Mouse (Mus musculus): ENCODE results near the gene Dph2. TPM values are rescaled to one million over a fixed set of nuclear protein-coding genes. Genes with fewer than 3 reads are reported as not detected.

The Dph2 gene
- polyA plus RNA-seq, 1 experiment, result 6.9 TPM

DNA sequence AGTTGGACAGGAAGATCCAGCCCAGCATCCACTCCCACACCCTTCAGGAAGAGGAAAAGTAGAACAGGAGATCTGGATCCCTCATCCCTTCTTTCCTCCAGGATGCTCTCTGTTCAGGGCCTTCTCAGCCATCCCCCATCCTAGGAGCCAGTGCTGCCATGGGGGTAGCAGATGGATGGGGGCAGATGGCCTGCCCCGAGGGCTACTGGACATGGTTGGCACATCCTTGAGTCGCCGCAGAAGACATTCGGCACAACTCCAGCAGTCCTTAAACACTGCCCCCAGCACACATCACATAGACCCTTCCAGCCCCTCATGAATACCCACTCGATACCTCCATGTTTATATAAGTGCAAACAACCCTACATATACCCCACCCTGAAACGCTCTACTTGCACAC lies 4.2 kb upstream of the Dph2 start:
- WGBS, result 93% methylated on average over 6 of the region's 6 CpGs
- Histone ChIP-seq H3K4me3 (ENCODE audit: low read depth, low read length) (no peak overlapping the region), H3K4me1 (ENCODE audit: control insufficient read depth, insufficient read depth, insufficient read length, low read length) (peaks cover 2% of the 10 kb centered on the region; the same call in 1 of the 2 replicates), H3K27me3 (ENCODE audit: control insufficient read depth, insufficient read depth, low read length) (no peaks in the 10 kb centered on the region), H3K36me3 (ENCODE audit: control insufficient read depth, insufficient read depth, low read length) (peaks cover 28% of the 10 kb centered on the region), H3K27ac (ENCODE audit: insufficient read depth, low read depth, low read length) (no peak overlapping the region)
- TF ChIP-seq POLR2A (IDR thresholded peaks at IDR 0.05; ENCODE audit: low read depth, low read length) (no peak), CTCF (IDR thresholded peaks at IDR 0.05; ENCODE audit: extremely low read depth, insufficient read length, insufficient replicate concordance, low read depth, low read length) (no peak)

DNA sequence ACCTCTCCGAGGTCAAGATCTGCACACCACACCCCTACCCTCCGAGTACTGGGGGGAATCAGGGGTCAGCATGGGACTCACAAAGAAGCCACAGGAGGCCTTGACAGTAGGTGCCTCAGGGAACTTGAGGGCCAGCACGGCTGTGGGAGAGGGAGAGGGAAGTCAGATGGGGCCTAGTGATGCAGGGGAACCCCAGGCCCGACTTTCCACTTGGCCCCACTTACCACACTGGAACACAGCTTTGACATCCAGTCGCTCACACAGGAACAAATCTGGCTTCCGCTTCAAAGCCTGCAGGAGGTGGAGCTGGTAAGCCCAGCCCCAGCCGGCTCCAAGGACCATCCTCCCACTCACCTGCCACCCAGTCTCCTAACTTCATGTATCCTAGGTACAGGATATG lies 3.5 kb upstream of the Dph2 start:
- Histone ChIP-seq H3K4me1 (ENCODE audit: control insufficient read depth, insufficient read depth, insufficient read length, low read length) (peaks cover 5% of the 10 kb centered on the region), H3K27me3 (ENCODE audit: control insufficient read depth, insufficient read depth, low read length) (no peaks in the 10 kb centered on the region), H3K36me3 (ENCODE audit: control insufficient read depth, insufficient read depth, low read length) (peaks cover 21% of the 10 kb centered on the region), H3K27ac (ENCODE audit: insufficient read depth, low read depth, low read length) (no peak overlapping the region), H3K4me3 (ENCODE audit: low read depth, low read length) (no peak overlapping the region)
- WGBS, result 83% methylated on average over 7 of the region's 7 CpGs
- no peak for TF ChIP-seq CTCF (IDR thresholded peaks at IDR 0.05; ENCODE audit: extremely low read depth, insufficient read length, insufficient replicate concordance, low read depth, low read length)
- no peak for TF ChIP-seq POLR2A (IDR thresholded peaks at IDR 0.05; ENCODE audit: low read depth, low read length)

GRCm38 (mm10) chr4:117894601-117895000 lies 2.8 kb upstream of the Dph2 start:
- TF ChIP-seq CTCF (IDR thresholded peaks at IDR 0.05; ENCODE audit: extremely low read depth, insufficient read length, insufficient replicate concordance, low read depth, low read length) (no peak), POLR2A (IDR thresholded peaks at IDR 0.05; ENCODE audit: low read depth, low read length) (no peak)
- WGBS, result 87% methylated on average over 8 of the region's 8 CpGs
- Histone ChIP-seq H3K4me1 (ENCODE audit: control insufficient read depth, insufficient read depth, insufficient read length, low read length) (peaks cover 5% of the 10 kb centered on the region), H3K27me3 (ENCODE audit: control insufficient read depth, insufficient read depth, low read length) (no peaks in the 10 kb centered on the region), H3K4me3 (ENCODE audit: low read depth, low read length) (no peak overlapping the region), H3K36me3 (ENCODE audit: control insufficient read depth, insufficient read depth, low read length) (peaks cover 14% of the 10 kb centered on the region), H3K27ac (ENCODE audit: insufficient read depth, low read depth, low read length) (no peak overlapping the region)

DNA sequence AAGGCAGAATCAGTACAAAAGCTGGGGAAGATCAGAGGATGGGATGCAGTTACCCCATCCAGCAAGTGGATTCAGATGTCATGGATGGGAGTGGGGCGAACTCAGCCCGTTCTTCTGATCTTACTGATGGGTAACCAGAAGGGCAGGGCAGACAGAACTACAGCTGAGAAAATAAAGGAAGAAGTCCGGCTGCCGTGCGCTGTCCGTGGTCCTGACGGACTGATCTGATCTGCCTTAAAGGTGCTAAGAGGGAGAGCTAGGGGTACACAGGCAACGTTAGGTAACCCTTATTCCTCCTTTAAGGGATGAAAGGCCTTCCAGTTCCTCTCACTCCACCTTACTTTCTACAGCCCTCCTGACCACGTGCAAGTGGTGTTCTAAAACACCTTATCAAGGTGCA lies 1.5 kb upstream of the Dph2 start:
- Histone ChIP-seq H3K4me1 (ENCODE audit: control insufficient read depth, insufficient read depth, insufficient read length, low read length) (peaks cover 5% of the 10 kb centered on the region), H3K36me3 (ENCODE audit: control insufficient read depth, insufficient read depth, low read length) (peaks cover 4% of the 10 kb centered on the region), H3K27ac (ENCODE audit: insufficient read depth, low read depth, low read length) (no peak overlapping the region), H3K27me3 (ENCODE audit: control insufficient read depth, insufficient read depth, low read length) (no peaks in the 10 kb centered on the region), H3K4me3 (ENCODE audit: low read depth, low read length) (no peak overlapping the region)
- 12% methylated on average over 9 of the region's 9 CpGs for WGBS
- TF ChIP-seq CTCF (IDR thresholded peaks at IDR 0.05; ENCODE audit: extremely low read depth, insufficient read length, insufficient replicate concordance, low read depth, low read length) (no peak), POLR2A (IDR thresholded peaks at IDR 0.05; ENCODE audit: low read depth, low read length) (no peak)

DNA sequence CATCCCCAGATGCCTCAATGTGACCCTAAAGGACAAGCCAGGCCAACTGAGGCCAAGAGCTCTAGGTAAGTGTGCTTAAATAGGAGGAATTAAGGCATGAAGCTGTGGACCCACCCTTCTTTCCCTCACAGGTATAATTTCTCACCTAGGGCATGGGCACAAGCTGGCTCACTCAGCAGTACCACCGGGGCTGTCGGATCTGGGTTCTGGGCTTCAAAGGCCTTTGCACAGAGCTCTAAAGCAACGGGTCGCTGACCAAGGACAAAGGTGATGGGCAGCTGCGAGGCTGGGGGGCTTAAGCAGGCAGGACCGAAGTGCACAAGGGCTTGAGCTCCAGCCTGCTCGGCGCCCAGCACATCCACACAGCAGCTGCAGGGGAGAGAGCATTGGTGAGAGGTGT lies 1.1 kb downstream of the Dph2 start:
- 89% methylated on average over 8 of the region's 8 CpGs for WGBS
- H3K4me1 ChIP-seq (ENCODE audit: control insufficient read depth, insufficient read depth, insufficient read length, low read length), result peaks cover 9% of the 10 kb centered on the region
- H3K36me3 ChIP-seq (ENCODE audit: control insufficient read depth, insufficient read depth, low read length), result peaks cover 2% of the 10 kb centered on the region; the same call in 1 of the 2 replicates
- no peak overlapping the region for H3K27ac ChIP-seq (ENCODE audit: insufficient read depth, low read depth, low read length)
- no peaks in the 10 kb centered on the region for H3K27me3 ChIP-seq (ENCODE audit: control insufficient read depth, insufficient read depth, low read length)
- peak overlapping the region; percentile 78 for H3K4me3 ChIP-seq (ENCODE audit: low read depth, low read length)
- TF ChIP-seq POLR2A (IDR thresholded peaks at IDR 0.05; ENCODE audit: low read depth, low read length), result no peak
- no peak for TF ChIP-seq CTCF (IDR thresholded peaks at IDR 0.05; ENCODE audit: extremely low read depth, insufficient read length, insufficient replicate concordance, low read depth, low read length)

DNA sequence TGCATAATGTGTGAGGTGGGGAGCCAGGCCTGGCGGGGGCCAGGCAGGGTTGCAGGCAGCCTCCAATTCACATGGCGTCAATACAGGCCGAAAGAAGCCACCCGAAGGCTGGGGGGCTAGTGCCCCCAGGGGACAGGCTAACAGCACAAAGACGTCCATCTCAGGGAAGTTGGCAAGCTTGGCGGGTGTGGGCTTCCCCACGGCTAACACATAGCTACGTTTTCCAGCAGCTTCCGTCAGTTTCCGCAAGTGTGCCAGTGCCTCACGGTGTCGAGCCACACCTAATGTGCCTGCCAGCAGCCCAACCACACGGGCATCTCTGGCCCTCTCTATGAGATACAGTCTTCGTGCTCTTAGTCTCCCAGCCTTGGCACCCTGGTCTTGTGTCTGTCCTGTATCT lies 1.8 kb downstream of the Dph2 start:
- Histone ChIP-seq H3K27ac (ENCODE audit: insufficient read depth, low read depth, low read length) (no peak overlapping the region), H3K4me1 (ENCODE audit: control insufficient read depth, insufficient read depth, insufficient read length, low read length) (peaks cover 9% of the 10 kb centered on the region), H3K27me3 (ENCODE audit: control insufficient read depth, insufficient read depth, low read length) (no peaks in the 10 kb centered on the region), H3K36me3 (ENCODE audit: control insufficient read depth, insufficient read depth, low read length) (peaks cover 8% of the 10 kb centered on the region), H3K4me3 (ENCODE audit: low read depth, low read length) (no peak overlapping the region)
- TF ChIP-seq POLR2A (IDR thresholded peaks at IDR 0.05; ENCODE audit: low read depth, low read length) (no peak), CTCF (IDR thresholded peaks at IDR 0.05; ENCODE audit: extremely low read depth, insufficient read length, insufficient replicate concordance, low read depth, low read length) (no peak)
- 91% methylated on average over 14 of the region's 14 CpGs for WGBS

DNA sequence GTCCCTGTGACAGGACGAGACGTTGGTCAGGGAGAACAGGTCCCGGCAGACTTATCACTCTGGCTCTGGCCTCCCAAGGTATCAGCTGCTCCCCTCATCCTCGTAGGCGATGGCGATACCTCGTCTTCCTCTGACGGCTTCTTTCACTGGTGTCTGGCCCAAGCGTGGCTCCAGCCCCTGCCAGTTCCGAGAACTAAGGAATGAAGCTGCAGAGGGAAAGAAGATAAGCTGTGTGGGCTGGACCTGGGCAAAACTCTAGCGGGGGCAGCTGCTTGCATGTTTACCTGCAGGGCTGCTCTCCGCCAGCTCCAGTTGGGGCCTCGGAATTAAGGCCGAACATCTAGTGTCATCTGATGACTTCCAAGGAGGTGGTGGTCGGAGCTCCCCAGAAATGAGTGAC lies 2.4 kb downstream of the Dph2 start:
- Histone ChIP-seq H3K36me3 (ENCODE audit: control insufficient read depth, insufficient read depth, low read length) (peaks cover 12% of the 10 kb centered on the region), H3K4me1 (ENCODE audit: control insufficient read depth, insufficient read depth, insufficient read length, low read length) (peaks cover 9% of the 10 kb centered on the region), H3K27me3 (ENCODE audit: control insufficient read depth, insufficient read depth, low read length) (no peaks in the 10 kb centered on the region), H3K4me3 (ENCODE audit: low read depth, low read length) (no peak overlapping the region), H3K27ac (ENCODE audit: insufficient read depth, low read depth, low read length) (no peak overlapping the region)
- 95% methylated on average over 15 of the region's 15 CpGs for WGBS
- TF ChIP-seq POLR2A (IDR thresholded peaks at IDR 0.05; ENCODE audit: low read depth, low read length) (no peak), CTCF (IDR thresholded peaks at IDR 0.05; ENCODE audit: extremely low read depth, insufficient read length, insufficient replicate concordance, low read depth, low read length) (no peak)

DNA sequence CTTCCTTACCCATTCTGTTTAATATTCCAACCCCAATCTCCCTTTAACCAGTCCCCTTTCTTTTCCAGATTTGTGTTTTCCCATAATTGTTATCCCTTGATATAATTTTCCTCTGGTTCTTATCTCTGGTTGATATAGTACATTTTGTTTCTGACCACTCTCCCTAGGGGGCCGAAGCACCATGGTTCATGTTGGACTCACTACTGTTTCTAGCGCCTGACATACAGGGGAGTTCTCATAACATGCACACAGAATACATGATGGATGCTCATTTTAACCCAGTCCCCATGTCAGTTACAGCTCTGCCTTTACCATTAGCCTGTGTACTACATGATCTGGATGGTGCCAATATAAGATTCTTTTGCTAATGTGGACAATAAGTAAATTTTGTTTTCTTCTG lies 3.9 kb downstream of the Dph2 start:
- peaks cover 17% of the 10 kb centered on the region for H3K36me3 ChIP-seq (ENCODE audit: control insufficient read depth, insufficient read depth, low read length)
- TF ChIP-seq POLR2A (IDR thresholded peaks at IDR 0.05; ENCODE audit: low read depth, low read length) (no peak), CTCF (IDR thresholded peaks at IDR 0.05; ENCODE audit: extremely low read depth, insufficient read length, insufficient replicate concordance, low read depth, low read length) (no peak)
- WGBS, result 73% methylated on average over 2 of the region's 2 CpGs
- peaks cover 9% of the 10 kb centered on the region for H3K4me1 ChIP-seq (ENCODE audit: control insufficient read depth, insufficient read depth, insufficient read length, low read length)
- peaks cover 3% of the 10 kb centered on the region for H3K27me3 ChIP-seq (ENCODE audit: control insufficient read depth, insufficient read depth, low read length)
- H3K27ac ChIP-seq (ENCODE audit: insufficient read depth, low read depth, low read length), result no peak overlapping the region
- no peak overlapping the region for H3K4me3 ChIP-seq (ENCODE audit: low read depth, low read length)

All from small intestine, adult 2 months (tissue).